Mouse (Mus musculus): Measurements from ENCODE around the gene Sult2b1.

DNA sequence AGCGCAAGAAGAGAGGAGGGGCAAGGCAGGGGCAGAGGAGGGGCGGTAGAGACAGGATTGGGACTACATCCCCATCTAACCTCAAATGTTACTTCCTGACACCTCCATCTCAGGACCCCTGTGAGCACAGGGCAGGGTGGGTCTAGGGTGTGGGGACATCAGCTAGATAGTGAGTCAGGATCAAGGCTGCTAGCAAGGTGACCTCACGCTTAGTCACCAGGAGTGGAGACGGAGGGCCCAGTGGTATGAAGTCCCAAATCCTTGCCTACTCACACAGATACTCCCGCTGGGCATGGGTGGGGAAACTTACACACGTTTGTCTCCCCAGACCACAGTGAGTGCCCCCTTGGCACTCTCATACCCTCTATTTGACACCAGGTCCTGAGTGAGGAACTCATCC, 18.1 kb upstream of the Sult2b1 start:
- TF ChIP-seq CTCF (IDR thresholded peaks at IDR 0.05; ENCODE audit: low read depth) (no peak), EP300 (IDR thresholded peaks at IDR 0.05; ENCODE audit: low read depth) (no peak)

Measured in heart, postnatal 0 days (tissue).